ENCODE assay signal across 9 mouse cellular contexts in the genomic region with DNA sequence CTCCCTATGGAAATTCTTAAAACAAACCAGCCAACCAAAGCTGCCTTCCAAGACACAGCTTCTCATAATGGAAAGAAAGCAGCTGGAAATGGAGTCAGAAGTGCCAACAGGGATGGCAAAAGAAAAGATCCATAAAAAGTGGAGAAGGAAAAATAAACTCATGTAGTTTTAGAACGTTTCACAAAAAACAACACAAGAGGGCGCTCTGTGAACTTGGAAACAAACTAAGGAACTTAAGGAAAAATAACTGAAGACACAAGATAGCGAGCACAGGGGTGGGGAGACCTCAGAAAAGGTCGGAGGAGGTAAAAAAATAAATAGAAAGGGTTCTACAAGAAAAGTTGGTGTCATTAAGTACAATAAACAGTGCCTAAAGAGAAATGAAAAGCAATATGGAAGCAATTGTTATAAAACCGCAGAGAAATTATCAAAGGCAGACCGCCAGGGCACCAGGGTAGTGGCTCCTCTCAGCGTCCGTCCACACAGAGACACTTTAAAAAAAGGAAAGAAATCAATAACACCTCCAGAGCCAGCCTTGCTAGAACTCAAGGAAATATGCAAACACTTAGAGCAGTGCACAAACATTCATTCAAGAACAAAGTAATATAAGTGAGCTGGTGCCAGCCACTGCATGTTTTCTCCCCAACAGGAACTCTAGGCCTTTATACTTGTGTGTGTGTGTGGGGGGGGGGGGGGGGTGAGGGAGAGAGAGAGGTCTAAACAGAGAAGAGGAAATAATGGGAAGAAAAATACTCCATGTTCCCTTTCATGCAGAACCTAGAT. TPM values are rescaled to one million over a fixed set of nuclear protein-coding genes. Genes with fewer than 3 reads are reported as not detected.
DNase-seq lines count a peak whose midpoint lies in the region; ATAC-seq and TF ChIP-seq lines count a peak whose summit lies in the region.
"Had no signal": no experiment of that assay in that cellular context is flagged by ENCODE, and none has a peak within 500 bp of the region (broad histone marks: within the 10 kb centered on the region; RNA-seq: fewer than 3 reads in every experiment).

No protein-coding gene starts in this region.

- H3K9ac ChIP-seq in heart, postnatal 0 days (replicated peaks; ENCODE audit: low read depth, low read length) = no peak overlapping the region
- H3K9ac ChIP-seq in midbrain, postnatal 0 days (replicated peaks; ENCODE audit: low read length, poor library complexity, severe bottlenecking) = no peak overlapping the region
- no peak overlapping the region for H3K9ac ChIP-seq in midbrain, embryonic 15.5 days
- H3K9ac ChIP-seq: neural tube, embryonic 12.5 days had no signal

- no peak for TF ChIP-seq EP300 in heart, postnatal 0 days (IDR thresholded peaks at IDR 0.05; ENCODE audit: low read depth)

- H3K36me3 ChIP-seq in heart, postnatal 0 days (replicated peaks; ENCODE audit: control insufficient read depth, insufficient read depth, low read length) = no peaks in the 10 kb centered on the region
- H3K36me3 ChIP-seq in heart, embryonic 10.5 days = no peaks in the 10 kb centered on the region
- no peaks in the 10 kb centered on the region for H3K36me3 ChIP-seq in midbrain, postnatal 0 days (ENCODE audit: insufficient read depth, low read length)
- H3K36me3 ChIP-seq in midbrain, embryonic 15.5 days (replicated peaks) = no peaks in the 10 kb centered on the region
- H3K36me3 ChIP-seq: neural tube, embryonic 12.5 days had no signal

- WGBS in heart, postnatal 0 days = 45% methylated on average over 8 of the region's 8 CpGs
- 53% methylated on average over 8 of the region's 8 CpGs for WGBS in heart, embryonic 10.5 days
- WGBS in midbrain, postnatal 0 days = 45% methylated on average over 8 of the region's 8 CpGs
- 49% methylated on average over 8 of the region's 8 CpGs for WGBS in midbrain, embryonic 15.5 days

- no peak overlapping the region for H3K4me2 ChIP-seq in heart, postnatal 0 days (ENCODE audit: low read depth, low read length)
- H3K4me2 ChIP-seq in midbrain, postnatal 0 days (ENCODE audit: low read depth, low read length, poor library complexity, severe bottlenecking) = no peak overlapping the region
- no peak overlapping the region for H3K4me2 ChIP-seq in midbrain, embryonic 15.5 days
- H3K4me2 ChIP-seq: neural tube, embryonic 12.5 days had no signal

- H3K4me1 ChIP-seq in heart, postnatal 0 days (ENCODE audit: control insufficient read depth, insufficient read depth) = no peaks in the 10 kb centered on the region
- H3K4me1 ChIP-seq in heart, embryonic 10.5 days = peaks cover 10% of the 10 kb centered on the region; the same call in 1 of the 2 replicates
- no peaks in the 10 kb centered on the region for H3K4me1 ChIP-seq in midbrain, postnatal 0 days (ENCODE audit: insufficient read depth, low read length)
- 0 out of 2 replicates have a peak, but pooled peaks cover 4% of the 10 kb centered on the region for H3K4me1 ChIP-seq in midbrain, embryonic 15.5 days

- ATAC-seq in heart, postnatal 0 days (ENCODE audit: insufficient read depth, low read depth) = no peak
- no peak for ATAC-seq in midbrain, postnatal 0 days (ENCODE audit: low FRiP score)
- no peak for ATAC-seq in midbrain, embryonic 15.5 days (replicated peaks)
- ATAC-seq in granulocyte monocyte progenitor cell, adult 5-6 weeks (replicated peaks; ENCODE audit: poor library complexity, severe bottlenecking) = no peak

- DNase-seq in heart, postnatal 0 days (ENCODE audit: low spot score) = no peak
- no peak for DNase-seq in heart, embryonic 10.5 days (ENCODE audit: low spot score)
- DNase-seq in midbrain, postnatal 0 days (ENCODE audit: low spot score) = peak; percentile 67
- DNase-seq in c-Kit-positive CD71-positive TER-119-negative erythroid progenitor cells, embryonic 14.5 days (ENCODE audit: low read depth) = peak; percentile 50
- DNase-seq in lung, postnatal 25 days (ENCODE audit: low spot score) = peak; percentile 57
- DNase-seq in thymus, postnatal 25 days = no peak

- no peak overlapping the region for H3K4me3 ChIP-seq in heart, postnatal 0 days (ENCODE audit: low read depth, low read length)
- H3K4me3 ChIP-seq in heart, embryonic 10.5 days = no peak overlapping the region
- no peak overlapping the region for H3K4me3 ChIP-seq in midbrain, postnatal 0 days (ENCODE audit: low read depth, low read length)
- H3K4me3 ChIP-seq in midbrain, embryonic 15.5 days = no peak overlapping the region
- H3K4me3 ChIP-seq: neural tube, embryonic 12.5 days had no signal

- no peak overlapping the region for H3K27ac ChIP-seq in heart, postnatal 0 days (ENCODE audit: low read depth)
- H3K27ac ChIP-seq in heart, embryonic 10.5 days = no peak overlapping the region
- no peak overlapping the region for H3K27ac ChIP-seq in midbrain, postnatal 0 days (ENCODE audit: low read depth, low read length)
- H3K27ac ChIP-seq in midbrain, embryonic 15.5 days = no peak overlapping the region
- H3K27ac ChIP-seq: neural tube, embryonic 12.5 days had no signal

- TF ChIP-seq CTCF in heart, postnatal 0 days (IDR thresholded peaks at IDR 0.05; ENCODE audit: low read depth) = peak; percentile 44
- peak; percentile 74 for TF ChIP-seq CTCF in midbrain, postnatal 0 days (IDR thresholded peaks at IDR 0.05)

- no peaks in the 10 kb centered on the region for H3K27me3 ChIP-seq in heart, postnatal 0 days (ENCODE audit: control insufficient read depth, insufficient read depth, low read length)
- no peaks in the 10 kb centered on the region for H3K27me3 ChIP-seq in heart, embryonic 10.5 days (ENCODE audit: insufficient read depth, poor library complexity, severe bottlenecking)
- no peaks in the 10 kb centered on the region for H3K27me3 ChIP-seq in midbrain, postnatal 0 days (ENCODE audit: insufficient read depth, low read length)
- H3K27me3 ChIP-seq in midbrain, embryonic 15.5 days (replicated peaks) = no peaks in the 10 kb centered on the region
- H3K27me3 ChIP-seq: neural tube, embryonic 12.5 days had no signal

- H3K9me3 ChIP-seq in heart, postnatal 0 days (replicated peaks; ENCODE audit: control insufficient read depth, low read length) = no peaks in the 10 kb centered on the region
- H3K9me3 ChIP-seq in heart, embryonic 10.5 days = no peaks in the 10 kb centered on the region
- H3K9me3 ChIP-seq in midbrain, postnatal 0 days (ENCODE audit: low read length) = no peaks in the 10 kb centered on the region
- H3K9me3 ChIP-seq in midbrain, embryonic 15.5 days = no peaks in the 10 kb centered on the region
- H3K9me3 ChIP-seq: neural tube, embryonic 12.5 days had no signal

RNA-seq across cellular contexts. Expression of a gene that starts 48.1 kb away (rescaled TPM):
- total RNA-seq in heart, postnatal 0 days (2014; rRNA removed; ENCODE audit: low replicate concordance) = 146 and 248 TPM in 2 replicates
- 105 and 140 TPM in 2 replicates for polyA plus RNA-seq in heart, postnatal 0 days (2015; fragmentation: Nextera tagmentation; extraction: Ambion mirVana)
- 45.1 and 83.8 TPM in 2 replicates for polyA plus RNA-seq in heart, embryonic 10.5 days (2016; fragmentation: Nextera tagmentation; extraction: Ambion mirVana)
- 23.2 and 27.4 TPM in 2 replicates for total RNA-seq in midbrain, postnatal 0 days (2014; rRNA removed)
- polyA plus RNA-seq in midbrain, postnatal 0 days (2015; fragmentation: Nextera tagmentation; extraction: Ambion mirVana) = 9.9 and 11.1 TPM in 2 replicates
- polyA plus RNA-seq in midbrain, embryonic 15.5 days (2015; fragmentation: Nextera tagmentation; extraction: Ambion mirVana) = 12.6 and 13.1 TPM in 2 replicates
- 42.7 and 66.3 TPM in 2 replicates for total RNA-seq in granulocyte monocyte progenitor cell, adult 5-6 weeks (2014; fragmentation: Nextera tagmentation)
- total RNA-seq in granulocyte monocyte progenitor cell, adult 5-6 weeks (2017) = 66.5 and 78.6 TPM in 2 replicates

Comparison
In these comparisons a context has a peak if more than half of its experiments do, and no peak if none do; other contexts are left out.
1. DNase-seq: peak in midbrain, postnatal 0 days (single experiment), c-Kit-positive CD71-positive TER-119-negative erythroid progenitor cells, embryonic 14.5 days (single experiment) and lung, postnatal 25 days (single experiment); none in heart, postnatal 0 days (single experiment), heart, embryonic 10.5 days (single experiment) and thymus, postnatal 25 days (single experiment).